Mouse (Mus musculus): ENCODE measurements around the gene Nsfl1c. TPM values are rescaled to one million over a fixed set of nuclear protein-coding genes. Genes with fewer than 3 reads are reported as not detected.

Gene Nsfl1c
- polyA plus RNA-seq, 1 experiment from 2014 or later = 149 TPM

- no peak for ATAC-seq (ENCODE audit: extremely low read depth, insufficient number of reproducible peaks, low FRiP score, low TSS enrichment)
- 80% methylated on average over 1 of the region's 1 CpGs for WGBS
- H3K27me3 ChIP-seq (replicated peaks) = no peaks in the 10 kb centered on the region
- H3K27ac ChIP-seq (replicated peaks) = no peak overlapping the region
- no peaks in the 10 kb centered on the region for H3K9me3 ChIP-seq
- no peak overlapping the region for H3K4me2 ChIP-seq
- H3K4me1 ChIP-seq = peaks cover 45% of the 10 kb centered on the region
- H3K9ac ChIP-seq = no peak overlapping the region
- H3K36me3 ChIP-seq = no peaks in the 10 kb centered on the region
- H3K4me3 ChIP-seq = no peak overlapping the region
Observed at GRCm38 (mm10) chr2:151528066-151528465, 34.1 kb downstream of the Nsfl1c start.

- Histone ChIP-seq H3K27ac (replicated peaks) (no peak overlapping the region), H3K4me3 (no peak overlapping the region), H3K36me3 (no peaks in the 10 kb centered on the region), H3K4me1 (peaks cover 43% of the 10 kb centered on the region), H3K27me3 (replicated peaks) (no peaks in the 10 kb centered on the region), H3K9ac (no peak overlapping the region), H3K4me2 (no peak overlapping the region), H3K9me3 (no peaks in the 10 kb centered on the region)
- no peak for ATAC-seq (ENCODE audit: extremely low read depth, insufficient number of reproducible peaks, low FRiP score, low TSS enrichment)
Observed at GRCm38 (mm10) chr2:151529169-151529568, 35.2 kb downstream of the Nsfl1c start.

- no peak for ATAC-seq (ENCODE audit: extremely low read depth, insufficient number of reproducible peaks, low FRiP score, low TSS enrichment)
Observed at GRCm38 (mm10) chr2:151530378-151531230, 36.6 kb downstream of the Nsfl1c start.

GRCm38 (mm10) chr2:151533632-151534031 lies 39.6 kb downstream of the Nsfl1c start:
- H3K9ac ChIP-seq = no peak overlapping the region
- 69% methylated on average over 6 of the region's 6 CpGs for WGBS
- H3K4me2 ChIP-seq = no peak overlapping the region
- peaks cover 16% of the 10 kb centered on the region for H3K4me1 ChIP-seq
- no peaks in the 10 kb centered on the region for H3K27me3 ChIP-seq (replicated peaks)
- no peak for ATAC-seq (ENCODE audit: extremely low read depth, insufficient number of reproducible peaks, low FRiP score, low TSS enrichment)
- H3K9me3 ChIP-seq = no peaks in the 10 kb centered on the region
- H3K36me3 ChIP-seq = no peaks in the 10 kb centered on the region
- H3K27ac ChIP-seq (replicated peaks) = no peak overlapping the region
- no peak overlapping the region for H3K4me3 ChIP-seq

More at GRCm38 (mm10) chr2:151530378-151531230, 36.6 kb downstream of the Nsfl1c start:
- 0 out of 2 replicates have a peak overlapping the region, but pooled peaks have one; percentile 1 for H3K27ac ChIP-seq (replicated peaks)
- H3K4me1 ChIP-seq = peaks cover 30% of the 10 kb centered on the region
- H3K27me3 ChIP-seq (replicated peaks) = no peaks in the 10 kb centered on the region
- WGBS = 24% methylated on average over 8 of the region's 8 CpGs
- H3K9me3 ChIP-seq = no peaks in the 10 kb centered on the region
- no peaks in the 10 kb centered on the region for H3K36me3 ChIP-seq
- no peak overlapping the region for H3K4me3 ChIP-seq
- 0 out of 2 replicates have a peak overlapping the region, but pooled peaks have one; percentile 1 for H3K9ac ChIP-seq
- H3K4me2 ChIP-seq = no peak overlapping the region

- 52% methylated on average over 1 of the region's 1 CpGs for WGBS
- Histone ChIP-seq H3K4me2 (no peak overlapping the region), H3K9ac (no peak overlapping the region), H3K27me3 (replicated peaks) (no peaks in the 10 kb centered on the region), H3K27ac (replicated peaks) (no peak overlapping the region), H3K9me3 (no peaks in the 10 kb centered on the region), H3K36me3 (no peaks in the 10 kb centered on the region), H3K4me3 (no peak overlapping the region), H3K4me1 (peaks cover 2% of the 10 kb centered on the region)
- ATAC-seq (ENCODE audit: extremely low read depth, insufficient number of reproducible peaks, low FRiP score, low TSS enrichment) = no peak
Observed at GRCm38 (mm10) chr2:151535961-151536617, 42.1 kb downstream of the Nsfl1c start.

GRCm38 (mm10) chr2:151536618-151536974 lies 42.6 kb downstream of the Nsfl1c start:
- Histone ChIP-seq H3K4me2 (no peak overlapping the region), H3K4me3 (no peak overlapping the region), H3K27ac (replicated peaks) (no peak overlapping the region), H3K9me3 (no peaks in the 10 kb centered on the region), H3K27me3 (replicated peaks) (no peaks in the 10 kb centered on the region), H3K4me1 (peaks cover 3% of the 10 kb centered on the region), H3K36me3 (no peaks in the 10 kb centered on the region), H3K9ac (no peak overlapping the region)
- 66% methylated on average over 5 of the region's 5 CpGs for WGBS
- ATAC-seq (ENCODE audit: extremely low read depth, insufficient number of reproducible peaks, low FRiP score, low TSS enrichment) = no peak

- ATAC-seq (ENCODE audit: extremely low read depth, insufficient number of reproducible peaks, low FRiP score, low TSS enrichment) = no peak
- Histone ChIP-seq H3K9ac (no peak overlapping the region), H3K4me3 (no peak overlapping the region), H3K4me1 (peaks cover 12% of the 10 kb centered on the region), H3K9me3 (no peaks in the 10 kb centered on the region), H3K36me3 (no peaks in the 10 kb centered on the region; the same call in 1 of the 2 replicates), H3K27me3 (replicated peaks) (no peaks in the 10 kb centered on the region), H3K4me2 (no peak overlapping the region), H3K27ac (replicated peaks) (no peak overlapping the region)
- WGBS = 63% methylated on average over 4 of the region's 4 CpGs
Observed at GRCm38 (mm10) chr2:151538646-151539045, 44.7 kb downstream of the Nsfl1c start.

- Histone ChIP-seq H3K4me2 (peak within 1 kb of the TSS; percentile 88), H3K4me1 (peaks cover 50% of the 10 kb centered on the region), H3K9ac (peak within 1 kb of the TSS; percentile 97), H3K27ac (replicated peaks) (peak within 1 kb of the TSS; percentile 95), H3K36me3 (peaks cover 36% of the 10 kb centered on the region), H3K9me3 (no peaks in the 10 kb centered on the region), H3K4me3 (peak within 1 kb of the TSS; percentile 92), H3K27me3 (replicated peaks) (no peaks in the 10 kb centered on the region)
- WGBS = under 1% methylated on average over 68 of the region's 93 CpGs
- ATAC-seq (ENCODE audit: extremely low read depth, insufficient number of reproducible peaks, low FRiP score, low TSS enrichment) = peak; percentile 86
Observed at GRCm38 (mm10) chr2:151542323-151543062, 48.5 kb downstream of the Nsfl1c start, which contains the start of gene Fkbp1a. Gene Fkbp1a (plus strand): TSS chr2:151542483.

- peak overlapping the region; percentile 97 for H3K9ac ChIP-seq
- peak overlapping the region; percentile 92 for H3K4me3 ChIP-seq
- peak overlapping the region; percentile 95 for H3K27ac ChIP-seq (replicated peaks)
- no peaks in the 10 kb centered on the region for H3K9me3 ChIP-seq
- no peak for ATAC-seq (ENCODE audit: extremely low read depth, insufficient number of reproducible peaks, low FRiP score, low TSS enrichment)
- peaks cover 58% of the 10 kb centered on the region for H3K4me1 ChIP-seq
- H3K4me2 ChIP-seq = peak overlapping the region; percentile 88
- no peaks in the 10 kb centered on the region for H3K27me3 ChIP-seq (replicated peaks)
- peaks cover 44% of the 10 kb centered on the region for H3K36me3 ChIP-seq
- under 1% methylated on average over 21 of the region's 21 CpGs for WGBS
Observed at GRCm38 (mm10) chr2:151543063-151543895, 49.3 kb downstream of the Nsfl1c start.

GRCm38 (mm10) chr2:151544673-151545072 lies 50.7 kb downstream of the Nsfl1c start:
- no peaks in the 10 kb centered on the region for H3K9me3 ChIP-seq
- H3K27ac ChIP-seq (replicated peaks) = peak overlapping the region; percentile 95
- H3K4me2 ChIP-seq = peak overlapping the region; percentile 88
- H3K4me3 ChIP-seq = peak overlapping the region; percentile 92
- H3K36me3 ChIP-seq = peaks cover 57% of the 10 kb centered on the region
- WGBS = 38% methylated on average over 6 of the region's 6 CpGs
- H3K4me1 ChIP-seq = peaks cover 72% of the 10 kb centered on the region
- ATAC-seq (ENCODE audit: extremely low read depth, insufficient number of reproducible peaks, low FRiP score, low TSS enrichment) = no peak
- peak overlapping the region; percentile 97 for H3K9ac ChIP-seq
- H3K27me3 ChIP-seq (replicated peaks) = no peaks in the 10 kb centered on the region

All from heart, embryonic 13.5 days (tissue).